Mouse (Mus musculus): Measurements from ENCODE around the gene Egflam. TPM values are rescaled to one million over a fixed set of nuclear protein-coding genes. Genes with fewer than 3 reads are reported as not detected.

The Egflam gene
- polyA plus RNA-seq, 1 experiment from 2014 or later = 14.3 TPM

DNA sequence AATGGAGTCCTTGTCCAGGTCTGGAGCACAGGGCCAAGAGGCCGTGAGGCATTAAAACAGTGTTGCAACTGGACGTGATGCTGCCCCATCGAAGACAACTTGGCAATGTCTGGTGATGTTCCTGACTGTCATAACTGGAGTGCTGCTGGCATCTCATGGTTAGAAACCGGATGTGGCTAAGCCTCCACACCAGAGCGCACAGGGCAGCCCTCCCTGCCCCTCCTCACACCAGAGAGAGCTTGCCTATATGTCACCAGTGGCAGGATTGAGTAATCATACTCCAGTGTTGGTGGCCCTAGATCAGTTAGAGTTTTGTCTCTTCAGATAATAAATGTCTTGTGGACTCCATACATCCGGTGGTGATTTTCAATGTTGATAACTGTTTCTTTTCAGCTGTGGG, 210.5 kb downstream of the Egflam start:
- TF ChIP-seq CTCF (IDR thresholded peaks at IDR 0.05; ENCODE audit: low read depth) = no peak
- Histone ChIP-seq H3K27ac (no peak overlapping the region), H3K4me2 (ENCODE audit: low read length) (no peak overlapping the region), H3K9ac (ENCODE audit: low read depth, low read length) (no peak overlapping the region), H3K4me1 (replicated peaks; ENCODE audit: insufficient read depth, low read length) (no peaks in the 10 kb centered on the region), H3K36me3 (ENCODE audit: insufficient read depth, low read length) (peaks cover 47% of the 10 kb centered on the region), H3K27me3 (ENCODE audit: insufficient read depth, low read length) (no peaks in the 10 kb centered on the region), H3K9me3 (replicated peaks; ENCODE audit: low read length) (no peaks in the 10 kb centered on the region), H3K4me3 (replicated peaks; ENCODE audit: low read depth, low read length) (no peak overlapping the region)
- no peak for ATAC-seq (replicated peaks; ENCODE audit: low FRiP score, low read depth)
- 87% methylated on average over 6 of the region's 6 CpGs for WGBS
- DNase-seq (ENCODE audit: low spot score) = no peak

DNA sequence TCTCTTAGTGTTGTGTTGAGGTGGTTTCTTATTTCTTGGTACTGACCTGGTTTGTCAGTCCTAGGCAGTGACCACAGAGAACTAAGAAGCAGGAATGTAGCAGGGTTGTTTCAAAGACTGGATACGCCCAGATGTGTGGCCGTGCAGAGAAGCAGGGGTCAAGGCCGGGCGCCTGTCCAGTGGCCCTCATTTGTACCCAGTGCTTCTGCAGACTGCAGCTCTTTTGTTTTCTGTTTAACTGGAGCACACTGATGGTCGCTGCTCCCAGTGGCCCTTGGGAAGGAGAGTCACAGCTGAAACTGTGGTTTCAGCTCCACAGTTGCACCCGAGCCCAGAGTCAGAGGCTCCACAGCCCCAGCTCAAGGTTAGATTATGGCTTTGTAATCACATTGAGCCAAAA, 217.6 kb downstream of the Egflam start:
- ATAC-seq (replicated peaks; ENCODE audit: low FRiP score, low read depth) = no peak
- H3K4me2 ChIP-seq (ENCODE audit: low read length) = no peak overlapping the region
- H3K9ac ChIP-seq (ENCODE audit: low read depth, low read length) = no peak overlapping the region
- peaks cover 50% of the 10 kb centered on the region for H3K36me3 ChIP-seq (ENCODE audit: insufficient read depth, low read length)
- no peak for TF ChIP-seq CTCF (IDR thresholded peaks at IDR 0.05; ENCODE audit: low read depth)
- no peaks in the 10 kb centered on the region for H3K9me3 ChIP-seq (replicated peaks; ENCODE audit: low read length)
- no peak overlapping the region for H3K4me3 ChIP-seq (replicated peaks; ENCODE audit: low read depth, low read length)
- no peak overlapping the region for H3K27ac ChIP-seq
- no peak for DNase-seq (ENCODE audit: low spot score)
- WGBS = 68% methylated on average over 6 of the region's 6 CpGs
- no peaks in the 10 kb centered on the region for H3K4me1 ChIP-seq (replicated peaks; ENCODE audit: insufficient read depth, low read length)
- H3K27me3 ChIP-seq (ENCODE audit: insufficient read depth, low read length) = no peaks in the 10 kb centered on the region

- Histone ChIP-seq H3K4me1 (replicated peaks; ENCODE audit: insufficient read depth, low read length) (no peaks in the 10 kb centered on the region), H3K4me2 (ENCODE audit: low read length) (no peak overlapping the region), H3K27me3 (ENCODE audit: insufficient read depth, low read length) (no peaks in the 10 kb centered on the region), H3K9ac (ENCODE audit: low read depth, low read length) (no peak overlapping the region), H3K9me3 (replicated peaks; ENCODE audit: low read length) (no peaks in the 10 kb centered on the region), H3K4me3 (replicated peaks; ENCODE audit: low read depth, low read length) (no peak overlapping the region), H3K36me3 (ENCODE audit: insufficient read depth, low read length) (peaks cover 54% of the 10 kb centered on the region), H3K27ac (no peak overlapping the region)
- WGBS = 93% methylated on average over 8 of the region's 8 CpGs
- DNase-seq (ENCODE audit: low spot score) (no peak), ATAC-seq (replicated peaks; ENCODE audit: low FRiP score, low read depth) (no peak)
- TF ChIP-seq CTCF (IDR thresholded peaks at IDR 0.05; ENCODE audit: low read depth) = no peak
Observed at GRCm38 (mm10) chr15:7173776-7174175, 224.4 kb downstream of the Egflam start.

DNA sequence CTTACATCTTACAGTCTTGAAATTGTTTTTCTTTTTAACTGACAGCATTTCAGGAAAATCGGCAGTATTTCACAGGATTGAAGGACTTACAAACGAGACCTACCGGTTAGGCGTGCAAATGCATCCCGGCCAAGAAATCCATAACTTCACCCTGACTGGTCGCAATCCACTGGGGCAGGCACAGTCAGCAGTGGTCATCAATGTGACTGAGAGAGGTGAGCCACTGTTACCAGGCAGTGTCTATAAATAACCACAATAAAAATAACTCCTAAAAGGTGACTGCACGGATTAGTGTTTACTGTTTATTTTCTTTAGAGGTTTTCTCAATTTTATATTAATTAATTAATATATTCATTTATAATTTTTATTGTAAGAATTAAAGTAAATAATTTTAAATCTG, 224.8 kb downstream of the Egflam start:
- 61% methylated on average over 7 of the region's 7 CpGs for WGBS
- ATAC-seq (replicated peaks; ENCODE audit: low FRiP score, low read depth) (no peak), DNase-seq (ENCODE audit: low spot score) (no peak)
- Histone ChIP-seq H3K4me2 (ENCODE audit: low read length) (no peak overlapping the region), H3K4me1 (replicated peaks; ENCODE audit: insufficient read depth, low read length) (no peaks in the 10 kb centered on the region), H3K4me3 (replicated peaks; ENCODE audit: low read depth, low read length) (no peak overlapping the region), H3K9ac (ENCODE audit: low read depth, low read length) (no peak overlapping the region), H3K9me3 (replicated peaks; ENCODE audit: low read length) (no peaks in the 10 kb centered on the region), H3K27me3 (ENCODE audit: insufficient read depth, low read length) (no peaks in the 10 kb centered on the region), H3K36me3 (ENCODE audit: insufficient read depth, low read length) (peaks cover 55% of the 10 kb centered on the region), H3K27ac (no peak overlapping the region)
- TF ChIP-seq CTCF (IDR thresholded peaks at IDR 0.05; ENCODE audit: low read depth) = no peak

DNA sequence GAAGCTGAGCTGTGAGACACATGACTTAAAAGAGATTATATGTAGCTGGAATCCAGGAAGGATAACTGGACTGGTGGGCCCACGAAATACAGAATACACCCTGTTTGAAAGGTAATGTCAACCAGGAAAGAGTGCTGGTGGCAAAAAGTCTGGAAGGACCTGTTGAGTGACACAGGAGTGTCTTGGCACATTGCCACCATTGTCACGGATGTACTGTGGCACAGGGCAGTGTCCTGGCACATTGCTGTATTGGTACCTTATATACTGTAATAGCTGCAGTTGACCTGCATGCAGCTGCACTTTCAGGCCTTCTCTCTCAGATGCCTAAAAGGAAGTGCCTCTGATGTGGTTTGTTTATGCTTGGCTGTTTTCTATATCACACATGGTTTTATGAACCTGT, 225.3 kb downstream of the Egflam start:
- WGBS = 45% methylated on average over 2 of the region's 2 CpGs
- Histone ChIP-seq H3K4me1 (replicated peaks; ENCODE audit: insufficient read depth, low read length) (no peaks in the 10 kb centered on the region), H3K27ac (no peak overlapping the region), H3K27me3 (ENCODE audit: insufficient read depth, low read length) (no peaks in the 10 kb centered on the region), H3K9ac (ENCODE audit: low read depth, low read length) (no peak overlapping the region), H3K4me2 (ENCODE audit: low read length) (no peak overlapping the region), H3K4me3 (replicated peaks; ENCODE audit: low read depth, low read length) (no peak overlapping the region), H3K9me3 (replicated peaks; ENCODE audit: low read length) (no peaks in the 10 kb centered on the region), H3K36me3 (ENCODE audit: insufficient read depth, low read length) (peaks cover 52% of the 10 kb centered on the region)
- ATAC-seq (replicated peaks; ENCODE audit: low FRiP score, low read depth) (no peak), DNase-seq (ENCODE audit: low spot score) (no peak)
- TF ChIP-seq CTCF (IDR thresholded peaks at IDR 0.05; ENCODE audit: low read depth) = no peak

DNA sequence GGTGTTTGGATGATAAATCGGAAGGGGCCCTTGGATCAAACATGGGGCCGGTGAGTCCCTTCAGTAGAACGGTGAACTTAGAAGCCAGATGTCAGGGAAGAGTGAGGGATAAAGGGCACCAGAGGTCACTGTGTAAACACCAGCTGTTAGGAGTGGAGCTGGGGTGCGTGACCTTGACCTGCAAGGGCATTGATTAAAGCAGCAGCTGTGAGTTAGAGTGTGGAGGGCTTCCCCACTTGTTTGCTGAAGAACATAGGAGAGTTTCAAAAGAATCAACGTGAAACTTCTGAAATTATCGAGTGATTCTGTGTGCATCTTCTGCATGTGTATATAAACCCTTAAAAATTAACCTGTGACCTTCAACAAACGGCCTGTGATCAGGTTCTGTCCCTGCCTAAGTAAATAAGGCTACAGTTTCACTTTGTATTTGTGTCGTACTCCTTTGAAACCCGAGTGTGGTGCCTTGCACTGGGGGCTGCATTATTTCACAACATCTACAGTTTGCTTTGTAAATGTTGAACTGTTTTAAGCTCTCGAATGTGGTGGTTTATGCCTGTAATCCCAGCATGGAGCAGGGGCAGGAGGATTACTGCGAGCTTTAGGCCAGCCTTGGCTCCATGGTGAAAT, 230.2 kb downstream of the Egflam start:
- H3K36me3 ChIP-seq (ENCODE audit: insufficient read depth, low read length) = peaks cover 52% of the 10 kb centered on the region; the same call in 1 of the 2 replicates
- no peak overlapping the region for H3K27ac ChIP-seq
- no peak for ATAC-seq (replicated peaks; ENCODE audit: low FRiP score, low read depth)
- no peaks in the 10 kb centered on the region for H3K9me3 ChIP-seq (replicated peaks; ENCODE audit: low read length)
- WGBS = 42% methylated on average over 11 of the region's 11 CpGs
- no peak overlapping the region for H3K4me3 ChIP-seq (replicated peaks; ENCODE audit: low read depth, low read length)
- no peaks in the 10 kb centered on the region for H3K27me3 ChIP-seq (ENCODE audit: insufficient read depth, low read length)
- no peak overlapping the region for H3K9ac ChIP-seq (ENCODE audit: low read depth, low read length)
- TF ChIP-seq CTCF (IDR thresholded peaks at IDR 0.05; ENCODE audit: low read depth) = no peak
- H3K4me1 ChIP-seq (replicated peaks; ENCODE audit: insufficient read depth, low read length) = no peaks in the 10 kb centered on the region
- DNase-seq (ENCODE audit: low spot score) = no peak
- no peak overlapping the region for H3K4me2 ChIP-seq (ENCODE audit: low read length)

All from kidney, postnatal 0 days (tissue).